Mouse (Mus musculus) neural tube, embryonic 15.5 days (tissue): ENCODE measurements at regions not wholly inside any gene's neighbourhood (a gene's known extent, or its start where the extent isn't known, plus 50 kb on each side); places are given as distances from the start of the nearest gene placed in this dataset.

ENCODE experiments used
- ATAC-seq: fragments of 200-750 bp; cut with Nextera tagmentation; 2 replicates; pipeline ENCODE4 v1.8.0; 2017; ENCODE audit warnings: mild to moderate bottlenecking, moderate TSS enrichment, moderate library complexity; ENCODE audit not compliant: low FRiP score
- H3K27ac ChIP-seq: fragments of 300-500 bp; sonication (generic); replicated peaks from 2 replicates; pipeline ENCODE4 v1.5.1; 2015; ENCODE audit warnings: mild to moderate bottlenecking, inconsistent platforms
- H3K27me3 ChIP-seq: fragments of 300-500 bp; sonication (generic); replicated peaks from 2 replicates; pipeline ENCODE4 v1.6.1; 2015; ENCODE audit warnings: inconsistent platforms
- H3K36me3 ChIP-seq: fragments of 300-500 bp; sonication (generic); 2 replicates; pipeline ENCODE4 v1.6.1; 2015; ENCODE audit warnings: inconsistent platforms
- H3K4me1 ChIP-seq: fragments of 300-500 bp; sonication (generic); 2 replicates; pipeline ENCODE4 v1.6.1; 2015; ENCODE audit warnings: inconsistent platforms
- H3K4me2 ChIP-seq: fragments of 300-500 bp; sonication (generic); 2 replicates; pipeline ENCODE4 v1.6.1; 2015; ENCODE audit warnings: inconsistent platforms, mild to moderate bottlenecking, moderate library complexity
- H3K4me3 ChIP-seq: fragments of 300-500 bp; sonication (generic); replicated peaks from 2 replicates; pipeline ENCODE4 v1.5.1; 2015; ENCODE audit warnings: mild to moderate bottlenecking, inconsistent platforms
- H3K9ac ChIP-seq: fragments of 300-500 bp; sonication (generic); replicated peaks from 2 replicates; pipeline ENCODE4 v1.6.1; 2015; ENCODE audit warnings: mild to moderate bottlenecking, inconsistent platforms
- H3K9me3 ChIP-seq: fragments of 300-500 bp; sonication (generic); replicated peaks from 2 replicates; pipeline ENCODE4 v1.6.1; 2016; ENCODE audit warnings: inconsistent platforms
- WGBS: fragments of 180-500 bp; shearing (Covaris S2); methylation state at CpG from one replicate; pipeline ENCODE4 v1.1.7; 2015; ENCODE audit warnings: mixed read lengths; 5-methylcytosine and 5-hydroxymethylcytosine counted together

DNA sequence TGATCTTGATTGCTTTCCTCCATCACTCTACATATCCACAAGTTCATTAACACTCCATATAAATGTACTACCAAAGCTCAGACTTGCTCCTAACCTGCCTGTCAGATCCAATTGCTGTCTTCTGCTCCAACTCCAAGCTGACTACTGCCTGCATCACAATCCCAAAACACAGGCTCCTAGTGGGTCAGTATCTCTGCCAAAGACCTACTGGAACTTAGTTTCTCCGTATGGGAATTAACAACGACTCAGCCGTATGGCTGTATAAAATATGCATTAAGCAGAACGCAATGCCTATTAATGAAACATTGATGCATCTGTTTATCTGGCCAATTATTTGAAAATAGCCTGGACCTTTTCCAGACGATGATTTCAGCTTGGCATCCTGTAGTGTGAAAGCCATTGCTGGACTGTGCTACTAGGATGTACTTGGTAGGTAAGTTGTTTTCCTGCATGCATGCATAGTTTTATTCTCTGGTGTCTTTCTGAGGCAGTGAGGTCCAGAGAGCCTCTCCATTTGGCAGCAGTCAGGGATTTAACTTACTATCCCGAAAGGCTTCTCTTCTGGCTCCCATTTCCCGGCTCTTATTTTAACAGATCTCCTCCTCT lies 271.2 kb downstream of the Agtpbp1 start:
- Histone ChIP-seq H3K27ac (no peak overlapping the region), H3K9me3 (no peaks in the 10 kb centered on the region), H3K27me3 (no peaks in the 10 kb centered on the region), H3K4me2 (no peak overlapping the region), H3K4me1 (no peaks in the 10 kb centered on the region; the same call in 1 of the 2 replicates), H3K4me3 (no peak overlapping the region), H3K36me3 (no peaks in the 10 kb centered on the region), H3K9ac (no peak overlapping the region)
- no peak for ATAC-seq
- 73% methylated on average over 7 of the region's 7 CpGs for WGBS

DNA sequence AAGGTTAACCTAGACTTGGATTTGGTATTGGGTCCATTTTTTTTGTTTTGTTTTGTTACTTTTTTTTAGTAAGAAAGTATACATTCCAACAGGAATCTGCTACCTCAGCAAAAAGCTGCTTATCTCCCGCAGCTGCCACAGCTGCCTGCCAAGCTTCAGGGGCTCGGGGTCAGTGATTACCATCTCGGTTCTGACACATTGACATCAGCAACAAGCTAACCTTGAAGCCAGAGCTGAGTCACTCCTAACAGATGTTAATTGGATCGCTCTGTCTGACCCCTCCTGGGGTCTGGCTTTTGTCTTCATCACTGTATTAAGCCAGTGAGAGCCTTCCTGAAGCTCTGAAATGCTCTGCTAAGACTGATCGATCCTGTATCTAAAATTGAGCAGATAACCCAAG lies 292.1 kb downstream of the Agtpbp1 start:
- WGBS, result 28% methylated on average over 5 of the region's 5 CpGs
- Histone ChIP-seq H3K9ac (no peak overlapping the region), H3K9me3 (no peaks in the 10 kb centered on the region)

GRCm38 (mm10) chr13:59289127-59289526 lies 295.9 kb downstream of the Agtpbp1 start:
- H3K27ac ChIP-seq, result no peak overlapping the region
- H3K9me3 ChIP-seq, result no peaks in the 10 kb centered on the region
- peak; percentile 74; the same call in 1 of the 2 replicates for ATAC-seq
- no peaks in the 10 kb centered on the region for H3K36me3 ChIP-seq
- H3K4me3 ChIP-seq, result no peak overlapping the region
- H3K27me3 ChIP-seq, result no peaks in the 10 kb centered on the region
- 58% methylated on average over 11 of the region's 11 CpGs for WGBS
- H3K4me2 ChIP-seq, result no peak overlapping the region
- no peak overlapping the region for H3K9ac ChIP-seq
- peaks cover 10% of the 10 kb centered on the region; the same call in 1 of the 2 replicates for H3K4me1 ChIP-seq

More for the DNA sequence above, 292.1 kb downstream of the Agtpbp1 start:
- Histone ChIP-seq H3K4me1 (peaks cover 6% of the 10 kb centered on the region; the same call in 1 of the 2 replicates), H3K27ac (no peak overlapping the region), H3K4me2 (no peak overlapping the region), H3K4me3 (no peak overlapping the region), H3K27me3 (no peaks in the 10 kb centered on the region), H3K36me3 (no peaks in the 10 kb centered on the region)
- no peak for ATAC-seq

DNA sequence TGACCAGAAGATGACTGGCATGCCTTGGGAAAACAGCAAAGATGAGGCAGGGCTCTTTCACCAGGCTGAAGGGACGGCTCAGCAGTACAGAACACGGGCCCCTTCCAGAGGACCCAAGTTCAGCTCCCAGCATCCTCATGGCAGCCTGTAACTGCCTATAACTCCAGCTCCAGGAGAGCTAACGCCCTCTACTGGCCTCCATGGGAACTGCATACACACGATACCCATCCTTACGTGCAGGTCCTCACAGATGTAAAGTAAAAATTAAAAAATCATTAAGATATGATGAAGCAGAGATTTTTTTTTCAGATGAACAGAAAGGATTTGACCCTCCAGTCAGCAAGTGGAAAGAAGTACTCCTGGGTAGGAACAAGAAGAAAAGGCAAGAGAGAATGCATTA lies 303.8 kb downstream of the Agtpbp1 start:
- Histone ChIP-seq H3K4me1 (no peaks in the 10 kb centered on the region), H3K4me2 (no peak overlapping the region), H3K4me3 (no peak overlapping the region), H3K9me3 (no peaks in the 10 kb centered on the region), H3K36me3 (no peaks in the 10 kb centered on the region), H3K27ac (no peak overlapping the region), H3K9ac (no peak overlapping the region), H3K27me3 (no peaks in the 10 kb centered on the region)
- ATAC-seq, result no peak
- WGBS, result 87% methylated on average over 5 of the region's 5 CpGs

GRCm38 (mm10) chr13:59279136-59279535 lies 305.9 kb downstream of the Agtpbp1 start:
- no peak overlapping the region for H3K27ac ChIP-seq
- no peak for ATAC-seq

DNA sequence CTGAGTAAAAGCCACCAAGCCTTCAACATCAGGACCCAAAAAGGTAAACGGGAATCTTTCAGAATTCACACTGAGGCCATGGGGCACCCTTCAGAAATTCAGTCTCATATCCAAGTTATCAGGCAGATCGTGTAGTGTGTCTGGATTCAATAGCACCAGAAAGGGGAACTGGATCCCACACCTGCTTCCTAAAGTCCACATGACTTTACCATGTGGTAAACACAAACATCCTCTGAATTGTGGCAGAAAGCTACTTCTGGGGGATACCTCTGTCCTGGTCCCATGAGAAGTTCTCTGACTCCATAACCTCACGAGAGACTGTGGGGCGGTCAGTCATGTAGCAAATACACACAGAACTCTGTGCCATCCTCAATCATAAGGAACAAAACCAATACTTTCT lies 313.4 kb downstream of the Agtpbp1 start:
- Histone ChIP-seq H3K4me2 (no peak overlapping the region), H3K27me3 (no peaks in the 10 kb centered on the region), H3K4me3 (no peak overlapping the region), H3K9me3 (no peaks in the 10 kb centered on the region), H3K36me3 (no peaks in the 10 kb centered on the region), H3K27ac (no peak overlapping the region), H3K9ac (no peak overlapping the region), H3K4me1 (no peaks in the 10 kb centered on the region)
- 89% methylated on average over 4 of the region's 4 CpGs for WGBS
- ATAC-seq, result no peak

More at GRCm38 (mm10) chr13:59279136-59279535, 305.9 kb downstream of the Agtpbp1 start:
- H3K4me3 ChIP-seq, result no peak overlapping the region
- no peaks in the 10 kb centered on the region for H3K4me1 ChIP-seq
- no peaks in the 10 kb centered on the region for H3K9me3 ChIP-seq
- no peaks in the 10 kb centered on the region for H3K27me3 ChIP-seq
- H3K4me2 ChIP-seq, result no peak overlapping the region
- H3K9ac ChIP-seq, result no peak overlapping the region
- 57% methylated on average over 4 of the region's 4 CpGs for whole genome bisulfite sequencing
- no peaks in the 10 kb centered on the region for H3K36me3 ChIP-seq

- 75% methylated on average over 4 of the region's 4 CpGs for WGBS
- Histone ChIP-seq H3K27me3 (no peaks in the 10 kb centered on the region), H3K27ac (no peak overlapping the region), H3K9me3 (no peaks in the 10 kb centered on the region), H3K4me2 (no peak overlapping the region), H3K9ac (no peak overlapping the region), H3K4me1 (no peaks in the 10 kb centered on the region), H3K36me3 (no peaks in the 10 kb centered on the region), H3K4me3 (no peak overlapping the region)
- ATAC-seq, result no peak
Measured at GRCm38 (mm10) chr13:59266854-59267253, 318.2 kb downstream of the Agtpbp1 start.

DNA sequence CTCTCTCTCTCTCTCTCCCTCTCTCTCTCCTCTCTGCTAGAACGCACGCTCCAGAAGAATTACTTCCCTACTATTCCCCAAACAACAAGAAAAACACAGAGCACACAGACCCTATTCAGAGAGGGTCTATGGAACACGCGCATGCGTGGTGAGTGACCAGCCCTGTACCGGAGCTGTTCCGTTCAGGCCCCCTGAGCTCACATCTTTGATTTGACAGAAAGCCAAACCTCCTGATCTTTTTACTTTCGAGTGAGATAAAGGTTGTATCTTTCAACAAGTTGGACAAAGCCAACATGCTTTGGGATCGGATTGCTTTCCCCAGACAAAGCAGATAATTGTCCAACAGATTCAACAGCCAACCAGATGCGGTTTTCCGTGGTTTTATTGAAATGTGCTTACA lies 320.9 kb downstream of the Agtpbp1 start:
- H3K36me3 ChIP-seq, result no peaks in the 10 kb centered on the region
- ATAC-seq, result no peak
- H3K9me3 ChIP-seq, result no peaks in the 10 kb centered on the region
- 81% methylated on average over 11 of the region's 11 CpGs for whole genome bisulfite sequencing
- H3K4me3 ChIP-seq, result no peak overlapping the region
- H3K27ac ChIP-seq, result no peak overlapping the region
- H3K27me3 ChIP-seq, result no peaks in the 10 kb centered on the region
- H3K9ac ChIP-seq, result no peak overlapping the region
- no peaks in the 10 kb centered on the region for H3K4me1 ChIP-seq
- H3K4me2 ChIP-seq, result no peak overlapping the region

DNA sequence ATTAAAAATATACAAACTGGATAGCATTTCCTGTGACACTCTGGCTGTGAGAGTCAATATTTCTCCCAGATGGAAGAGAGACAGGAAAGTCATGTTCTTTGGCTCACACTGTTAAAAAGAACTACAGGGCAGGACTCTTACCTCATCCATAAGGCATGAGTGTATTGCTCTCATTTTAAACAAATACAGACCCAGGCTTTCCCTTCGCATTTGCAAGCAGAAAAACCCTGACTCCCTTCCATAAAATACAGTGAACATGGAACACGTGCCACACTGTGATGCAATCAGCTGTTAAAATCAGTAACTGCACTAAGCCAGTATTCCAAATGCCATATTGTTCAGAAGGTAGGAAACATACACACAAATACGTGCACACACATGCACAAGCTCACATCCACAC lies 323.1 kb downstream of the Agtpbp1 start:
- H3K4me1 ChIP-seq, result no peaks in the 10 kb centered on the region
- no peak overlapping the region for H3K4me2 ChIP-seq
- no peak overlapping the region for H3K4me3 ChIP-seq
- no peaks in the 10 kb centered on the region for H3K9me3 ChIP-seq
- no peaks in the 10 kb centered on the region for H3K27me3 ChIP-seq
- H3K9ac ChIP-seq, result no peak overlapping the region
- H3K36me3 ChIP-seq, result no peaks in the 10 kb centered on the region
- 77% methylated on average over 3 of the region's 3 CpGs for WGBS
- H3K27ac ChIP-seq, result no peak overlapping the region
- no peak for ATAC-seq

- 36% methylated on average over 12 of the region's 12 CpGs for WGBS
- Histone ChIP-seq H3K27ac (no peak overlapping the region), H3K4me2 (no peak overlapping the region), H3K4me3 (no peak overlapping the region), H3K9ac (no peak overlapping the region), H3K9me3 (no peaks in the 10 kb centered on the region), H3K27me3 (no peaks in the 10 kb centered on the region), H3K4me1 (peaks cover 33% of the 10 kb centered on the region), H3K36me3 (no peaks in the 10 kb centered on the region)
- ATAC-seq, result no peak
Measured at GRCm38 (mm10) chr13:59255798-59256435, 329.1 kb downstream of the Agtpbp1 start.

DNA sequence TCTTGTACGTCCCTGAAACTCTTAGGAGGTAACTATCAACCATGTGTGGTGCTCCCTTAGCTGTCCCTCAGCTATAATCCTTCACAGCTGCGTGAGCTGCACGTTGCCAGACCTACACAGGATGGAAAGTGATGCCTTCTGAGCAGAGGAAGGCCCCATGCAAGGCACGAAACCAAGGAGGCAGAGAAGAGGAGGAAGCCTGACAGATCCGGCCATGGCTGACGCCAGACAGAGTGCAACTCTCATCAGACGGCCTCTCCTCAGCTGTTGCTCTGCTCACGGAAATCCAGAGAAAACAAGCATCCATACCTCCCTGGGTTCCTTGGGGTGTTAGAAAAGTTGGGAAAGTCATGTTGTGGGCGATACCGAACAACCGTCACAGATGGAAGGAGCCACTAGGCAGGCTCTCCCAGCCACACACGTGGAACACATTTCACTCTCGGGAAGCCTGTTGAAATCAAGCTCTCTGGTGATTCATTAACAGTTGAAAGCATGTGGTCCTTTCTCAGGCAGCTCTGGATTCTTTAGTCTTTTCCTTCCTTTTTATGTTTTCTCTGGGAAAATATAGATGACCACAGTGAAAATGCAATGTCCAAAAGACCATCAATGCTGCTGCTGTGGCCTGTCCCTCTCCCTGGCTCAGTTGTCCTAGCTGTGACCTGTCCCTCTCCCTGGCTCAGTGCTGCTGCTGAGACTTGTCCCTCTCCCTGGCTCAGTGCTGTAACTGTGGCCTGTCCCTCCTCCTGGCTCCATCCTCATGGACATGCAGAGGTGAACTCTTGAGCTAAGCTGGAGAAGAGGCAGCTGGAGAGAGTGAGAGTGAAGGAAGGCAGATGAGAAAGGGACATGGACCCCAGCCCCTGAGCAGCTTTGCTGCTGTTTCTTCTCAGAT lies 331.1 kb downstream of the Agtpbp1 start:
- Histone ChIP-seq H3K27me3 (no peaks in the 10 kb centered on the region), H3K36me3 (no peaks in the 10 kb centered on the region), H3K27ac (peak overlapping the region; percentile 45; the same call in 1 of the 2 replicates), H3K9me3 (no peaks in the 10 kb centered on the region), H3K9ac (no peak overlapping the region), H3K4me2 (no peak overlapping the region), H3K4me3 (no peak overlapping the region), H3K4me1 (peaks cover 36% of the 10 kb centered on the region)
- no peak for ATAC-seq
- WGBS, result 71% methylated on average over 13 of the region's 13 CpGs
